Mouse (Mus musculus): Measurements from ENCODE around the gene 1700028J19Rik.
"Not testable (repeated sequence)": the region's sequence is repeated elsewhere in the genome, so short reads cannot be mapped to it uniquely, and the experiment has no call there.

1700028J19Rik gene

GRCm38 (mm10) chr7:44246055-44246983 lies at the start of gene 1700028J19Rik, which contains the start of gene 2410002F23Rik:
Gene 1700028J19Rik (minus strand): TSS chr7:44246695.
Gene 2410002F23Rik (plus strand): TSS chr7:44246722.
- peak; percentile 88 to 93 for DNase-seq

- DNase-seq, result no peak
Observed at GRCm38 (mm10) chr7:44291418-44291817, 44.9 kb upstream of the 1700028J19Rik start.

DNA sequence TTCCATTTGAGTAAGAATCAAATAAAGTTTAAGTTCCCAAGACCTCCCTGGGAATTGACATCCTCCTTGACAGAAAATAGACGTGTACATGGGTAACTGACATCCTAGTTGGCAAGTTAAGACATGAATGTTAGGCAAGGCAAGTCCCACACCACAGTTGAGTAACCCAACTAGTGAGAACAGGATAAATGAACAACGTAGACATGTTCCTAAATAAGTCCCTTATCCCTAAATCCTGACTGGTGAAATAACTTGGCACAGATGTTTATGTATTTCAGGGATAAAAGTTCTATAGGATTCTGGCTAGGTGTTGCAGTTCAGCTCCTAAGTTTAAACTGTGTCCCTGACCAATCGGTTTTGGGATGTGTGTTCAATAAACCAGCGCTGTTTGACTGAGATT lies 44.5 kb upstream of the 1700028J19Rik start:
- DNase-seq, result no peak

DNA sequence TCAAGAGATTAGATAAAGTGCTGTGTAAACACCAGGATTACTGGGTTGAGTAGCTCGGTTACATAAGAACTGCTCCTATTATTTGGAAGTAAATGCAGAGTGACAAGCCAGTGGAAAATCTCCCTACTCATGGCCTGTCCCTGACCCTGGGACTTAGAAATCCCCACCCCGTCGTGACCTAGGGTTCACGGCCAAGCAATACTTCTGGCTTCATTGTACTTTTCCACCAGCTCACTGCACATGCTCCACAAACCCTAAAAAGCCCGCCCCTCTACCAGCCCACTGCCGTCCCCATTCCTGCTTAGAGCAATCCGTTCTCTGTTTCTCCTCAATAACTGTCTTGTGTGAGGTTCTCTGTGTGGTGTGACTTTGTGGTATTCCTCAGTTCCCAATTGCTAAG lies 41.3 kb upstream of the 1700028J19Rik start:
- no peak for DNase-seq

GRCm38 (mm10) chr7:44281586-44281985 lies 35.1 kb upstream of the 1700028J19Rik start:
- DNase-seq, result no peak

DNA sequence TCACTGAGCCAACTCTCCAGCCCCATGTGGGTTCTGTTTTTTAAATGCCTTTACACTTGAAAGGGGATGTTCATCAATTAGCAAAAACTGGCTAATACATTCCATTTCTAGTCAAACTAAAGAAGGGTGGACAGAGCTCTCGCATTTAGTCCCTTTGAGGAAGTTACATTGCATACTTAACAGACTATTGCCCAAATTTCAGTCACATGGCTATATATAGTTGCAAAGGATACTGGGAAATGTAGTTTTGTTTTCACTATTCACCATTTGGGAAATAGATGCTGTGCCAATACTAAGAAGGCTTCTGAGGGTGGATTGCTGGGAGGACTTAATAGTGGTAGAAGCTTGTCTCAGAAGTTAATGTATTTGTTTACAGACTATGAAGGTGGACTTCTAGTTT lies 34.5 kb upstream of the 1700028J19Rik start:
- no peak for DNase-seq

GRCm38 (mm10) chr7:44277250-44277622 lies 30.7 kb upstream of the 1700028J19Rik start:
- DNase-seq, result peak in 1 of 2 experiments; percentile 46

GRCm38 (mm10) chr7:44276461-44277249 lies 30.2 kb upstream of the 1700028J19Rik start:
- DNase-seq, result no peak

GRCm38 (mm10) chr7:44275546-44275945 lies 29.1 kb upstream of the 1700028J19Rik start:
- DNase-seq, result no peak

DNA sequence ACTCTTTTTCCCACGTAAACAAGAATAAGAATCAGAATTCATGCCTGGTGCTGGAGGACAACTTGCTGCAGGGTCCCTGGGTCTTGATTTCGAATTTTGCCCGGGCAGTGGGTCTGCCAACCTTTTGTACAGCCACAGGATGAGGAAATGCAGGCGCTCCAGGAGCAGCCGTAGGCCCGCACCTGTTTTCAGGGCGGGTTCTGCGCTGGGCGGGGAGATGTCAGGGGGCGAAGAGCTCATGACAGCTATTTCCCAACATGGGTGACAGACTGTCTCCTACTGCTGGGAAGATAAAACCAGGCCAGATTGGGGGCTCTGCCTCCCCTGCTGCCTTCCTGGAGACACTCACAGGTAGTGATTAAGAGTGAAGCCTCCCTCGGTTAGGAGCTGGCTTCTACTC lies 27.6 kb upstream of the 1700028J19Rik start:
- DNase-seq, result no peak

- DNase-seq, result no peak
Observed at GRCm38 (mm10) chr7:44273446-44273845, 27.0 kb upstream of the 1700028J19Rik start.

- DNase-seq, result no peak
Observed at GRCm38 (mm10) chr7:44272546-44272945, 26.1 kb upstream of the 1700028J19Rik start.

DNA sequence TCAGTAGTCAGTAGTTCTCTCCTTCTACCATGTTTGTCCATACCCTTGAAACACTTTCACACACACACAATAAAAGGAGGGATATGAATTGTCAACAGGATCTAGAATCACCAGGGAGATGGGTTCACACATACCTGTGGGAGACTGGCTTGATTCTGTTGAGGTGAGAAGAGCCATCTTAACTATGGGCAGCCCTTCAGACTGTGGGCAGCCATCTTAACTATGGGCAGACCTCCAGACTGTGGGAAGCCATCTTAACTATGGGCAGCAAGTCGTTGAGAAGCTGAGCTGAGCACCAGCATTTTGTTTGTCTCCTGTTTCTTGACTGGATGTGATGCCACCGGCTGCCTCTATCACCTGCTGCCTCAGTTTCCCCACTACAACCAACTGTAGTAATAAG lies 24.8 kb upstream of the 1700028J19Rik start:
- no peak for DNase-seq

- DNase-seq, result no peak
Observed at GRCm38 (mm10) chr7:44269397-44269796, 22.9 kb upstream of the 1700028J19Rik start.

GRCm38 (mm10) chr7:44268117-44268516 lies 21.6 kb upstream of the 1700028J19Rik start:
- DNase-seq, result no peak

DNA sequence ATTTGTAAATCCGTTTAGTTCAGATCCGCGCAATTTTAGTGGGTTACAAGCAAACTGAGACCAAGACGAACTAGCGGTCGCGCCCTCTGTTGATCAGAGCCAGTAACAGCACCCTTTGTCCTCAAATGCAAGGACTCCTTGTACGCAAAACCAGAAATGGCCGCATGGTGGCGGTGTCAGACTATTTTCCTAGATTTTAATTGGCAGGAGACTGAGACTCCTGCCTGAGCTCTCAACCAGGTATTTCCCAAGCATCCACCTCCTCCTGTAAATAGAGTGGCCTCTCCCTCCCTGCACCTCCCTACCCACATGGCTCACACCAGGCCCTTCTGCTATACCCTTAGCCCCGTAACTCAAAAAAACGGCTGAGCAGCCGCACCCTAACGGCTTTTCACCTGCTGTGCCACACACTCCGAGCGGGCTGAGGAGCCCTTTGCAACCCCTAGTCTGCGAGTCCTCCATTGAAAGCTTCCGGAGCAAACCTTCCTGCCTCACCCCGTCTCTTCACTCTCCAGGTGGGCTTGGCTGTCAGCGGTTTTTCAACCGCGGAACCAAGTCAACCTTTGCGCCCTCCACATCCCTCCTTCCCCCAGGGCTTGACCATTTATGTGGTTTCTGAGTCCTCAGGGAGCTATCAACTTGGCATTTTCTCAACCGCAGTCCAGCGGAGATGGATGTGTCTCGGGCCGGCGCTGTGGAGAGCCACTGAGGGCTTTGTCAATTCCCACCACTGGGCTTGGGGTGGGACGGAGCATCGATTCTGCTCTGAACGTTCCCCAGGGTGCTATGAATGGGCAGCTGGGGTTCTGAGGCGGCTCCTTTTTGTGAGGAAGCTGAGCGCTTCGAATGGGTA lies 16.5 kb upstream of the 1700028J19Rik start:
- peak; percentile 92 to 97 for DNase-seq

GRCm38 (mm10) chr7:44261147-44261546 lies 14.7 kb upstream of the 1700028J19Rik start, which contains the start of gene Gm15517:
Gene Gm15517 (plus strand): TSS chr7:44261447.
- no peak for DNase-seq

- no peak for DNase-seq
Observed at GRCm38 (mm10) chr7:44260410-44260809, 13.9 kb upstream of the 1700028J19Rik start.

- no peak for DNase-seq
Observed at GRCm38 (mm10) chr7:44257278-44257677, 10.8 kb upstream of the 1700028J19Rik start, which contains the start of gene Acp4. Gene Acp4 (minus strand): TSS chr7:44257378.

GRCm38 (mm10) chr7:44254930-44255329 lies 8.4 kb upstream of the 1700028J19Rik start:
- DNase-seq, result no peak

- DNase-seq, result no peak
Observed at GRCm38 (mm10) chr7:44253023-44253616, 6.6 kb upstream of the 1700028J19Rik start.

GRCm38 (mm10) chr7:44250732-44251275 lies 4.3 kb upstream of the 1700028J19Rik start:
- not testable (repeated sequence) for DNase-seq

Data from kidney, postnatal 36 days (tissue).